Mouse (Mus musculus) midbrain, embryonic 13.5 days (tissue): ENCODE data around the gene Cpn2. TPM values are rescaled to one million over a fixed set of nuclear protein-coding genes. Genes with fewer than 3 reads are reported as not detected.

Experiments
- ATAC-seq: fragments of 200-750 bp; cut with Nextera tagmentation; 2 replicates; pipeline ENCODE4 v1.8.0; 2017; ENCODE audit warnings: mild to moderate bottlenecking, moderate TSS enrichment, moderate library complexity
- H3K27ac ChIP-seq: fragments of 300-500 bp; sonication (generic); 2 replicates; pipeline ENCODE4 v1.5.1; 2015; ENCODE audit warnings: inconsistent platforms, mild to moderate bottlenecking, moderate library complexity
- H3K27me3 ChIP-seq: fragments of 300-500 bp; sonication (generic); 2 replicates; pipeline ENCODE4 v1.6.1; 2015; ENCODE audit warnings: mild to moderate bottlenecking, inconsistent platforms
- H3K36me3 ChIP-seq: fragments of 300-500 bp; sonication (generic); 2 replicates; pipeline ENCODE4 v1.6.1; 2015; ENCODE audit warnings: mild to moderate bottlenecking, inconsistent platforms
- H3K4me1 ChIP-seq: fragments of 300-500 bp; sonication (generic); replicated peaks from 2 replicates; pipeline ENCODE4 v1.6.1; 2015; ENCODE audit warnings: inconsistent platforms
- H3K4me2 ChIP-seq: fragments of 300-500 bp; sonication (generic); replicated peaks from 2 replicates; pipeline ENCODE4 v1.6.1; 2015; ENCODE audit warnings: moderate library complexity, mild to moderate bottlenecking, inconsistent platforms
- H3K4me3 ChIP-seq: fragments of 300-500 bp; sonication (generic); replicated peaks from 2 replicates; pipeline ENCODE4 v1.5.1; 2015; ENCODE audit warnings: mild to moderate bottlenecking, inconsistent platforms
- H3K9ac ChIP-seq: fragments of 300-500 bp; sonication (generic); replicated peaks from 2 replicates; pipeline ENCODE4 v1.6.1; 2015; ENCODE audit warnings: mild to moderate bottlenecking, inconsistent platforms
- H3K9me3 ChIP-seq: fragments of 300-500 bp; sonication (generic); 2 replicates; pipeline ENCODE4 v1.6.1; 2016; ENCODE audit warnings: mild to moderate bottlenecking, inconsistent platforms
- WGBS: fragments of 180-500 bp; shearing (Covaris S2); methylation state at CpG from one replicate; pipeline ENCODE4 v1.1.7; 2015; 5-methylcytosine and 5-hydroxymethylcytosine counted together
- polyA plus RNA-seq: library from polyadenylated mRNA; unstranded; fragments of >200 nt; fragmentation: Nextera tagmentation; extraction: Ambion mirVana; gene quantifications from 2 replicates; pipeline ENCODE4 v1.2.1, GENCODE M21; 2015

Cpn2 gene
- polyA plus RNA-seq, 1 experiment from 2014 or later = not detected

DNA sequence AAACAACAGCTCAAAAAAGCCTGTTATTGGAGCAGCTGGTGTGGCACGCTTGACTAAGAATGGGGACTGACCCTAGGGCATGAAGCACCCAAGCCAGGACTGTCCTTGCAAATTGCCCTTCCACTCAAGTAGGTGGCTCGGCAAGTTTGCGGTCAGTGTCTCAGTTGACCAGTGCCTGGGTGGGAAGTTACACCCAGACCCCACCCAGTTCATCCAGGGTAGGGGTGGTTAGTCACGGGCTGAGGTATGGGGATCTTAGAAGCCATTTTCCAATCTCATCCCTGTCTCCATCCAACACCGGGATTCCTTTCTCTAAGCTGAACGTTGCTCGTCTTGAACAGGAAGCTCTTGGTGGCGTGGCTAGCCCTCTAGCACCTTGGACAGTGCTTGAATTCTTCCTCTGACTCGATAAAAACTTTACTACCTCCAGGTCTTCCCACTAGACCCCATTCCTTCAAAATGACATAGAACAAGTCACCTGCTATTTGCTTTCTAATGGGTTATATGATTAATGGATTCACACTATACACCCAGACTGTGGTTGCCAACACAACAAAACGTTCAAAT lies 32.5 kb upstream of the Cpn2 start:
- no peak for ATAC-seq
- H3K36me3 ChIP-seq = no peaks in the 10 kb centered on the region
- peaks cover 21% of the 10 kb centered on the region for H3K27me3 ChIP-seq

DNA sequence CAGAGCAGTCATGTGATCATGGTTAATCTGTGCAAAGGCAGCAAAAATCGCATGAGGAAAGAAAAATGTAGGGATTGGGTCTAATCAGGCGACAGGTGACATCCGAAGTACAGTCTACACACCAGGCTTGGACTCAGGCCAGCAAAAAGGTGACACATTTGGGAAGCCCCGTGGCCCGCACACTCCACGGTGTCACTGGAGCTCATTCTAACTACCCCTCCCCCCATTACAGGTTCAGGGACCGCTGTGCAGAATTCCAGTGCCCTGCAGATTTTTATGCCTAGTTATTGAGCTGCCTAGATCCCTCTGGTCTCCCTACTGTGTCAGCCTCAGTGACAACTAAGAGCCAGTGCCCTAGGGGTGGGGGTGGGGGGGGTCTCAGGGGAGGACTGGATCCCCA lies 30.2 kb upstream of the Cpn2 start:
- Histone ChIP-seq H3K4me3 (no peak overlapping the region), H3K27ac (no peak overlapping the region), H3K4me2 (no peak overlapping the region), H3K36me3 (no peaks in the 10 kb centered on the region), H3K9ac (no peak overlapping the region), H3K27me3 (0 out of 2 replicates have a peak, but pooled peaks cover 5% of the 10 kb centered on the region), H3K4me1 (no peaks in the 10 kb centered on the region), H3K9me3 (no peaks in the 10 kb centered on the region)
- 89% methylated on average over 7 of the region's 7 CpGs for WGBS
- ATAC-seq = no peak

More for the DNA sequence above, 32.5 kb upstream of the Cpn2 start:
- no peaks in the 10 kb centered on the region for H3K4me1 ChIP-seq
- 80% methylated on average over 10 of the region's 10 CpGs for WGBS
- H3K4me2 ChIP-seq = no peak overlapping the region
- H3K27ac ChIP-seq = no peak overlapping the region
- no peak overlapping the region for H3K4me3 ChIP-seq
- H3K9me3 ChIP-seq = no peaks in the 10 kb centered on the region
- H3K9ac ChIP-seq = no peak overlapping the region

DNA sequence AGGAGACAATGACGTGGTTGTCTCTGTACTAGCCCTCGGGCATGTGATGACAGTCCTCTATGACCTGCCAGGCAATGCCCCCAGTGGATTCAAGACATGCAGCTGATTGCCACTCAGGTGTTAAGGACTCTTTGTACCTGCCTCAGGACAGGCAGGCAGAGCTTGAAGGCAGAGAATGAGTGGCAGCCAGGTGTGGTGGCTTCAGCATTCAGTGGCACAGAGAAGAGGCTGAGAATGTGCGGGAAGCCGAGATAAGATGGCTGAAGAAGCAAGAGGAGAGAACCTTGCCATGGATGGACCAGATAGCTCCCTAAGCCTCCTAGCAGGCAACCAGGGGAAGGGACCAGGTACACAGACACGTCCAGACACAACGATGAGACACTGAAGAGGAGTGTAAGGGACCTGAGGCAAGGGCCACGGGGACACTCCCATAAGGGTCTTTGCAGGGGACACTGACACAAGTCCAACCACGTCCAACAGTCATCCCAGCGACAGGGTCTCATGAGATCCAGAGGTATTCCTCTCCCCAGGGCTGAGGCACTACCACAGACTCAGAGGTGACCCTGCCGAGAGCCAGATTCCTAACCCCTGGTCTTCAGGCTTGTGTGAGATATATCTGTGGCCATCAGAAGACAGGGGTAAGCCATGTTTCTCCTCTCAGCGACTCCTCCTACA lies 29.4 kb upstream of the Cpn2 start:
- Histone ChIP-seq H3K4me2 (no peak overlapping the region), H3K27me3 (0 out of 2 replicates have a peak, but pooled peaks cover 4% of the 10 kb centered on the region), H3K9ac (no peak overlapping the region), H3K27ac (no peak overlapping the region), H3K36me3 (no peaks in the 10 kb centered on the region), H3K4me3 (no peak overlapping the region), H3K4me1 (no peaks in the 10 kb centered on the region), H3K9me3 (no peaks in the 10 kb centered on the region)
- no peak for ATAC-seq
- WGBS = 88% methylated on average over 11 of the region's 11 CpGs

DNA sequence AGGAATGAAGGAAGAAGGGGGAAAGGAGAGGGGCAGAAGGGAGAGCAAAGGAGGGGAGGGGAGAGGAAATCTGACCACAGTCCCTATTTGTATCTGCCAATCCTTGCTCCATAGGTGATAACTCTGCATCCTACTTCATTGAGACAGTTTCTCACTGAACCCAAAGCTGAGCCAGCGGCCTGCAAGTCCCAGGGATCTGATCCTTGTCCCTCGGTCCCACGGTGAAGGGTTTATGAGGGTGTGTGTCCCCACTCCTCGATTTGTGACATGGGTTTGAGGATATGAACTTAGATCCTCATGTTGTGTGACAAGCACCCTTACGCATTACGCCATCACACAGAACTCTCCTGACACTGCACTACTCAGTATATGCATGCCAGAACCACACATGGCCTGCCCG lies 27.8 kb upstream of the Cpn2 start:
- no peaks in the 10 kb centered on the region for H3K36me3 ChIP-seq
- no peak overlapping the region for H3K4me2 ChIP-seq
- no peak overlapping the region for H3K27ac ChIP-seq
- WGBS = 90% methylated on average over 7 of the region's 7 CpGs
- no peaks in the 10 kb centered on the region for H3K9me3 ChIP-seq
- H3K4me3 ChIP-seq = no peak overlapping the region
- H3K4me1 ChIP-seq = no peaks in the 10 kb centered on the region
- no peak for ATAC-seq
- H3K27me3 ChIP-seq = no peaks in the 10 kb centered on the region
- no peak overlapping the region for H3K9ac ChIP-seq

DNA sequence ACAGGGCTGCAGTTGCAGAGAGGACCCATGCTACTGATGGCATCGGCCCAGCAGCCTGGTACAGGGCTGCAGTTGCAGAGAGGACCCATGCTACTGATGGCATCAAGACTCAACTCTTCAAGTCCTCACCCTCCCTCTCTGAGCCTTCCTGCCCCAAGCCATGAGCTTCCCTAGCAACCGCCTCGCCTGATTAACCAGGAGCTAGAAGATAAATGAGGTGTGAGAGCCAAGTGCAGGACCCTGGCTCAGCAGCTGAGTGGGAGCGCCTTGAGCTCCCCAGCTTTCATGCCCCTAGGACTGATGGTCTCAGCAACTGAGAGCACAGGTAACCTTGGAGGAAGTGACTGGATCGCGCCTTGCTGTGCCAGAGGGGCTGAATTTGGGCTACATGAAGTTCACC lies 23.1 kb upstream of the Cpn2 start:
- 79% methylated on average over 6 of the region's 6 CpGs for WGBS
- Histone ChIP-seq H3K4me2 (no peak overlapping the region), H3K9me3 (no peaks in the 10 kb centered on the region), H3K4me3 (no peak overlapping the region), H3K4me1 (no peaks in the 10 kb centered on the region; the same call in 1 of the 2 replicates), H3K27ac (no peak overlapping the region), H3K27me3 (peaks cover 13% of the 10 kb centered on the region; the same call in 1 of the 2 replicates), H3K36me3 (no peaks in the 10 kb centered on the region), H3K9ac (no peak overlapping the region)
- no peak for ATAC-seq

DNA sequence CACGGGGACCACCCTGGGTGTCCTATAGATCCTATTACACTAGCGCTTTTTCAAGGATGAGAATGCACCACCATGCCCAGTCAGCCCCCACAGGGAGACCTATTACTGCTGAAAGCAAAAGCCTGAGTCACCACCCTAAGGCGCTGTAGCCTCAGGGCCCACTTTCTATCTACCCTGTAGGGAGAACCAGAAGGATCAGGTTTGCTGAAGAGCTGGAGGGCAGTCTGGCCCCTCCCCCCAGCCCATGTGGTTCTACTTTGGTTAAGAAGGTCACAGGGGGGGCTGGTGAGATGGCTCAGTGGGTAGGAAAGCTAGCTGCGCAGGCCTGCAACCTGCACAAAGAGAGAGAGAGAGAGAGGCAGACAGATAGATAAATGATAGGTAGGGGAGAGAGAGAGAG lies 18.4 kb upstream of the Cpn2 start:
- Histone ChIP-seq H3K36me3 (no peaks in the 10 kb centered on the region), H3K27ac (no peak overlapping the region), H3K27me3 (peaks cover 60% of the 10 kb centered on the region), H3K4me2 (no peak overlapping the region), H3K9me3 (no peaks in the 10 kb centered on the region), H3K4me1 (peaks cover 19% of the 10 kb centered on the region), H3K4me3 (no peak overlapping the region), H3K9ac (no peak overlapping the region)
- ATAC-seq = no peak
- 51% methylated on average over 4 of the region's 4 CpGs for WGBS

DNA sequence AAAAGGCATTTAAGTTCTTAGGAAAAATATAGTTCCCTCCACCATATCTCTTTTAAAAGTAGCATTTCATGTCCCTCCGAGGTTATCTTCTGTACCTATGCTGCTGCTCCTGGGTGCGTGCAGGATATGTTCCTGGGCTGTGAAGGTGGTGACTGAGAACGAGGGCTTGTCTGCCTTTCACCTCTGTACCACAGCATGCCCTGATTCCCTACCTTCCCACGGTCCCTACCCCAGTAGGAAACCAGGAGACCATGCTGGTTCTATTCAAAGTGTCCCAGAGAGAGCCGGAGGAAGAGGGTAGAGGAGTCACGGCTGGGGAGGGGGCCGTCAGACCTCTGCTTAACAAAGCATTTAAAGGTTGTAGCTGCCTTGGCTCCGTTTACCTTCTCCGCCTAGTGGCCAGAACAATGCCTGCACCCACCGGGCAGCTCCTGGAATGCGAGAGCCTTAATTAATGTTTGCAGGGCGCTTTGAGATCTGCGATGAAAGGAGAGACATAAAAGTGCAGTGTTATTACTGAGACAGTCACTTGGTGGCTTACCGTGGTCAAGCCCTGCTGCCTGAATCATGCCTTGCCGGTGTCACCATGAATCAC lies 16.5 kb upstream of the Cpn2 start:
- H3K4me2 ChIP-seq = peak overlapping the region; percentile 53

DNA sequence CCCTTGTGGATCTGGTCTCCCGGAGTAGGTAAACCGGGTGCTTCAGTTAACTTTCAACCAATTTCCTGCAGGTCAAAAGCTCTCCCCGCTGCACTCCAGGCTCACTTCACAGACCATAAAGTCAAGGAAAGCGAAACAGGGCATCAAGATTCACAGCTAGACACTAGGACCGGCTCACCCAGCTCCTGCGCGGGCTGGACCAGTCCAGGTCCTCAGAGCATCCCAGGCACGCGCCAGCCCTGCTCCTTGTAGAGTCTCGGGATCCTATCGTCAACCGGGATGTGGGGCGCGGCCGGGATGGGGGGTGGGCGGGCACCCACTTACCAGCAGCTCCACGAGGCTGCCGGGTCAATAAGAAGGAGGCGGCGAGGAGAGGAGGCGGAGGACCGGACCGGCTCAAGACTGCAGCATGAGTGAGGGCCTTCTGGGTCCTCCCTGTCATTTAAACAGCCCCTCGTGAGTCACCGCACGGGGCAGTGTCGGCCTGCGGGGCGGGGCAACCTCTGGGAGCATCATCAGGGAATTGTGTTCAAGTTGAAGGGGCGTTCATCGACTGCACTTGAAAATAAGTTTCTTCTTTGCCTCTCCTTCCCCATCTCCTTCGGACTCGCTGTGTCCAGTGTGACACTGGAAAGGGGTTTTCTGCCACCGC lies 15.7 kb upstream of the Cpn2 start, which contains the start of gene Lrrc15:
Lrrc15 (minus strand) TSS at position 413 of the 652 bp plus-strand sequence.
- H3K4me1 ChIP-seq = peaks cover 22% of the 10 kb centered on the region
- peak within 1 kb of the TSS; percentile 48; the same call in 1 of the 2 replicates for H3K9ac ChIP-seq
- H3K36me3 ChIP-seq = no peaks in the 10 kb centered on the region
- no peaks in the 10 kb centered on the region for H3K9me3 ChIP-seq
- WGBS = 6% methylated on average over 34 of the region's 34 CpGs
- peak; percentile 29; the same call in 1 of the 2 replicates for ATAC-seq
- H3K27ac ChIP-seq = no peak within 1 kb of the TSS
- H3K4me2 ChIP-seq = peak within 1 kb of the TSS; percentile 53
- H3K4me3 ChIP-seq = peak within 1 kb of the TSS; percentile 31
- peaks cover 64% of the 10 kb centered on the region for H3K27me3 ChIP-seq

More for the DNA sequence above, 16.5 kb upstream of the Cpn2 start:
- Histone ChIP-seq H3K9ac (0 out of 2 replicates have a peak overlapping the region, but pooled peaks have one; percentile 48), H3K36me3 (no peaks in the 10 kb centered on the region), H3K27me3 (peaks cover 67% of the 10 kb centered on the region), H3K4me1 (peaks cover 22% of the 10 kb centered on the region), H3K27ac (no peak overlapping the region), H3K4me3 (peak overlapping the region; percentile 31), H3K9me3 (no peaks in the 10 kb centered on the region)
- ATAC-seq = peak; percentile 65
- WGBS = under 1% methylated on average over 15 of the region's 15 CpGs

DNA sequence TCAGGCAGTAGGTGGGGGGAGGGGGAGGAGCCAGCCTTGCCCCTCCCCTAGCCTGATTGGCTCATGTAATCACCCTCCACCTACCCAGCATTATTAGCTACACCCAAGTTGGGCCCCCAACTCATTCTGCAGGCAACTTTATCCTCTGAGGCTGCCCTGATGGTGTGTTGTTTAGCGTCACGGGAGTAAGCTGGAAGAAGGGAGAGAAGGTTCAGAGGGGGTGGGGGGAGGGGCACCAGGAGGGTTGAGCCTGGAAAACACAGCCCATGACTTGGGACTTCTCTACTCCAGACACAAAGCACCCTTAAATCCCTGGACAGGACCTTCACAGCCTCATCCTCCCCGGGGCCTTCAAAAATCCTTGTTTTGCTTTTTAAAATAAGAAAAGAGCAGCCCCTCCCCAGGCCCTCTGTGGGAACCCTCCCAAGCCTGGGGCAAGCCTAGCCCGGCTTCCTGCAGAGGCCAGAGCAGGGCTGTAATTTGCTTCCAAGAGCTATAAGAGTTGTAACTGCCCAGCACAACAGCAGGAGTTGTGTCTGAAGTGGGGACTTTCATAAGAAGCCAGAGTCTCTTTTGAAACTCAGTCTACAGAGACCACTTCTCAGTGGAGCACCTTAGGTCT lies 13.5 kb upstream of the Cpn2 start:
- no peak for ATAC-seq
- H3K27me3 ChIP-seq = peaks cover 58% of the 10 kb centered on the region
- H3K27ac ChIP-seq = no peak overlapping the region
- H3K9ac ChIP-seq = no peak overlapping the region
- no peak overlapping the region for H3K4me3 ChIP-seq
- peaks cover 22% of the 10 kb centered on the region for H3K4me1 ChIP-seq
- H3K9me3 ChIP-seq = no peaks in the 10 kb centered on the region
- H3K4me2 ChIP-seq = no peak overlapping the region
- H3K36me3 ChIP-seq = no peaks in the 10 kb centered on the region
- 7% methylated on average over 4 of the region's 4 CpGs for WGBS

DNA sequence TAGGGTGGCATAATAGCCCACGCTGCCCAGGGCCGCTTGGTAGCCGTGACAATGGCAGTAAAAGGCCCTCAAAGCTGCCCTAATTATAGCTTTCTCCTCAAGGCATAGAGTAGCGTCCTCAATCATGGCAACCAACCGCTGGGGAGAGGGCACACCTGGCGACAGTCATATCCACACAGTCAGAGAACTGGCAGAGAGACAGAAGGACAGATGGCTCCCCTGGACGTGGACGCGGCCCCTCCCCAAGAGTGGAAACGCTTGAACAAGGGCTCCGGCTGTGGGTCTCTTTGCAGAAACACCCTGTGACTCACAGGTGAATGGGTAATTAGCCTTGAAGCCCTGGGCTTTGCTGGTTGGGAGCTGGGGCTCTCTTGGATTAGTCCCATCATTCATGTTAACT lies 11.1 kb upstream of the Cpn2 start:
- Histone ChIP-seq H3K9me3 (no peaks in the 10 kb centered on the region), H3K9ac (no peak overlapping the region), H3K27ac (no peak overlapping the region), H3K4me1 (peaks cover 14% of the 10 kb centered on the region), H3K4me3 (no peak overlapping the region), H3K36me3 (no peaks in the 10 kb centered on the region), H3K4me2 (no peak overlapping the region), H3K27me3 (peaks cover 34% of the 10 kb centered on the region)
- no peak for ATAC-seq
- 85% methylated on average over 11 of the region's 11 CpGs for WGBS

DNA sequence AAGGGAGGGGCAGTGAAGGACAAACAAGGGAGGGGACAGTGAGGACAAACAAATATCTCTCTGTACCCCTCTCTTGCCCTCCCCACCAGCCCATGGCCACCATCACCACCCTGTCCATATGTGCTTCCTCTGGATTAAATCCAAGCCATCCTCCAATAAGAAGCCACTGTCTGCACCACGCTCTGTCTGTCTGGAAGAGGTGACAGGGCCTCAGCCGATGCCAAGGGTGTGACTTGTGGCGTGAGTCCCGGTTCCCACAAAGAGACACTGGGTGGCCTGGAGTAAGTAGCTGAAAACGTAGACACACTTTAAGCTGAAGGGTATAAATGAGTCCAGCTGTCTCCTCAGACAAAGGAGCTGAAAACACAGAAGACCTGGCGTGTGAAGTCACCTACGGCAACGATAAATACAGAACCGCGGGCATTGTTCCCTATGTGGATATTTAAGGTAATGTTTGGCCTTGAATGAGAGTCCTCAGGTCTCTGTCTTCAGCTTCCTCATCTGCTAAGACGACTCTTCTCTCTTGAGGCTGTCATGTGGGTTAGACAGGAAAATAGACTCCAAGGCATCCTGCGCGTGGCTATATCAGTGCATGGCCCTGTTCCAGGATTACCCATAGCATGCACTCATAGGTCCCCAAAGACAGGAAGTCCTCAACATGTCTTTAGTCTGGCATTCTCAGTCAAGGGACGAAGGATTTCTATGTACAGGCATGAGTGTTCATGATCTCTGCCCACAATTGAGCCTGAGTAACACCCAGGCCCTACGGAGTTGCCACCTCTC lies 8.4 kb upstream of the Cpn2 start:
- peaks cover 6% of the 10 kb centered on the region; the same call in 1 of the 2 replicates for H3K4me1 ChIP-seq
- H3K27me3 ChIP-seq = peaks cover 7% of the 10 kb centered on the region
- no peaks in the 10 kb centered on the region for H3K36me3 ChIP-seq
- H3K9ac ChIP-seq = no peak overlapping the region
- no peak overlapping the region for H3K4me3 ChIP-seq
- no peaks in the 10 kb centered on the region for H3K9me3 ChIP-seq
- H3K27ac ChIP-seq = no peak overlapping the region
- WGBS = 81% methylated on average over 15 of the region's 15 CpGs
- ATAC-seq = no peak
- no peak overlapping the region for H3K4me2 ChIP-seq
